Mouse (Mus musculus): Measurements from ENCODE around the gene Ncapd3. TPM values are rescaled to one million over a fixed set of nuclear protein-coding genes. Genes with fewer than 3 reads are reported as not detected.

The Ncapd3 gene
- polyA plus RNA-seq, 1 experiment from 2014 or later, result 42.3 TPM

DNA sequence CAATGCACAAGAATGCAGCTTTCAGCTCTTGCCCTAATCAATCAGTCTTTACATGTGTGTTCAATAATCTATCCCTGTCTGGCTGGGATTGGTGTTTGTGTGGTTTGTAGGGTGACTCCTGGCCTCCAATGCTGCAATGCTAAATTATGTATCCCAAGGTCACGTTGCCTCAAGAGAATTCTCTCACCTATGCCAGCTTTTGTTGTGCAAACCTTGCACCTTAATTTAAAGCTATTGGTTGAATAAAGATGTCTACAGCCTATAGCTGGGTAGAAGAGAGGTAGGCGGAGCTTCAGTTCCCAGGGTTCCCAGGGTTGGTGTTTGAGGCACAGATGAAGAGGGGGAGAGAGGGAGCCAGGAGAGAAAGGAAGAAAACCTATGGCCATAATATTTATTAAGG, 32.5 kb upstream of the Ncapd3 start:
- Histone ChIP-seq H3K27me3 (ENCODE audit: control insufficient read depth, insufficient read depth, low read length) (no peaks in the 10 kb centered on the region), H3K4me2 (ENCODE audit: low read depth, low read length) (no peak overlapping the region), H3K4me1 (ENCODE audit: control insufficient read depth, insufficient read depth, low read length) (no peaks in the 10 kb centered on the region; the same call in 1 of the 2 replicates), H3K9me3 (replicated peaks; ENCODE audit: control insufficient read depth, low read length) (no peaks in the 10 kb centered on the region), H3K9ac (replicated peaks; ENCODE audit: low read length) (no peak overlapping the region), H3K4me3 (ENCODE audit: low read depth, low read length) (no peak overlapping the region), H3K36me3 (replicated peaks; ENCODE audit: control insufficient read depth, insufficient read depth, low read depth, low read length) (no peaks in the 10 kb centered on the region), H3K27ac (replicated peaks; ENCODE audit: low read depth, low read length) (no peak overlapping the region)
- no peak for DNase-seq (ENCODE audit: low spot score)
- WGBS, result 91% methylated on average over 2 of the region's 2 CpGs
- no peak for ATAC-seq (replicated peaks; ENCODE audit: insufficient number of reproducible peaks, low FRiP score, low TSS enrichment, low read depth)

DNA sequence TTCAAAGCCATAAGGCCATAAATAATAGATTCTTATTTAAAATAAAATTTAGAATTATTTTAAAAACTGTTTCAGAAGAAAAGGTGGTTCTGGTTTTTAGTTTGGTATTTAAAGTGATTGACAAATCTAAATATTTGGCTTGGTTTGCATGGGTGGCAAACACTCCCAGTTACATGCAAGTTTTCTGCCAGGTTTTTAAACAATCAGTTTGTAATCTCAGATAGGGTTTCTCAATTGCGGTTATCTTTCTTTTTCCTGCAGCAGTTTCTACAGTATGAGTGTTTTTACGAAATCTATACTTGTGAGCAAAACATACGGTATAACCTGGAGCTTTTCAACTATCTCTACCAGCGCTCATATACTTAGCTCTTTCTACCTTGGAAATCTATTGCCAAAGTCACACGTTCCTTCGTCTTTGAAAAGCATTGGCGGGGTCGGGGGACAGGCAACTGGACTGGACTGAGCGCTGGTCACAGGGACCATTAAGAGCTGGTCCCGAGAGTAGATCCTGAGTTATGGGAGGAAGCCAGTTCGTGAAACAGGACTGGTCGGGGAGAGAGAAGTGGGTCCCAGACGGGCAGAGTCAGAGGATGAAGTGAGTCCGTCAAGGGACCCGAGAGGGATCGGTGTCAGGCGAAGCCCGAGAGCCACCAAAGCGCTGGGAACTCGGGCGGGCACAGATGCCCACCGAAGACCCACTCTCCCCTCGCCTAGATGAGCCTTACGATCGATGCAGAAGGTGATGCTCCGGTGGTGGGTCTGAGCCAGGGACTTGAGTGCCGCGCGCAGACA, 31.1 kb upstream of the Ncapd3 start:
- Histone ChIP-seq H3K4me2 (ENCODE audit: low read depth, low read length) (peak overlapping the region; percentile 45), H3K9ac (replicated peaks; ENCODE audit: low read length) (peak overlapping the region; percentile 84), H3K27ac (replicated peaks; ENCODE audit: low read depth, low read length) (0 out of 2 replicates have a peak overlapping the region, but pooled peaks have one; percentile 44)

DNA sequence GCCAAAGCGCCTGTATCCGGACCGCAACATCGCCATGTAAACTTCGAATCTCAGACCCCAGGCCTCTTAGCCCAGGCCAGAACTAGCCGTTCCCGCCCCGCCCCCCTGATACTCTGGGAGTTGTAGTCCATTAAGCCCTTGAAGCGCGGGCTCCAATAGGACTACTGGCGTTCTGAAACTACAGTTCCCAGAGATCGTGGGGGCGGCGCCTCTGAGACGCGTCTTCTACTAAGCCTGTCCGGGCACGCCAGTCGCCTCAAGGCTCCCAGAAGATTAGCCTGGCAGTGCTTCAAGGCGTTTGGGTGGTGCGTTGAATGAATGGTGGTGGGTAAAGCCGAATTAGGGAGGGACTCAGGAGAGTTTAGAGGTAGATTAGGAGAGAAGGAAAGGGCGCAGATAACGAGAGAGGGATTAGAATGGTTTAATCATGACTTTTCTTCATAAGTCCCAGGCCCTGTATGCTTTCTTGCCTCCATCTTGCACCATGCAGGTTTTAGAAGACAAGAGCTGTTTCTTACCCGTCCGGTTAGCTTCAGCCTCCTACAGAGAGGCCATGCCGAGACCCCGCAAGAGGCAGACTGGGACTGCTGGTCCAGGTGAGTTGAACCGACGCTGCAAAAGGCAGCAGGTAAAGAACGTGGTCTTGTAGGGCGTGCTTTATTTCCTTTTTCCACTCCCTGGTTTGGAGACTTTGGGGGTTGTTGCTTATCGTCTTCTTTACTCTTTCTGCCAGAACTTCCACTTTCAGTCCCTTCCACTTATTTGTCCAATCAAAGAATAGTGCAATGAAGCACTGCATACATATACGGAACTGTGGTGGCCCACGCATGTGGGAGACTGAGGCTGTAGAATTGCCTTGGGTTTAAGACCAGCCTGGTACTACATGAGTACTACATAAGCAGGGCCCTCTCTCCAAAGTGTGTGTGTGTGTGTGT, 30.2 kb upstream of the Ncapd3 start, which contains the start of the genes Acad8 and Thyn1:
TSS of gene Acad8 (minus strand) at position 106 of the 935 bp plus-strand sequence.
TSS of gene Thyn1 (plus strand) at position 250 of the 935 bp plus-strand sequence.
- DNase-seq (ENCODE audit: low spot score) (peak; percentile 98), ATAC-seq (replicated peaks; ENCODE audit: insufficient number of reproducible peaks, low FRiP score, low TSS enrichment, low read depth) (peak; percentile 100)
- H3K27ac ChIP-seq (replicated peaks; ENCODE audit: low read depth, low read length), result 0 out of 2 replicates have a peak within 1 kb of the TSS, but pooled peaks have one; percentile 44
- H3K36me3 ChIP-seq (replicated peaks; ENCODE audit: control insufficient read depth, insufficient read depth, low read depth, low read length), result no peaks in the 10 kb centered on the region
- no peaks in the 10 kb centered on the region for H3K9me3 ChIP-seq (replicated peaks; ENCODE audit: control insufficient read depth, low read length)
- no peaks in the 10 kb centered on the region; the same call in 1 of the 2 replicates for H3K4me1 ChIP-seq (ENCODE audit: control insufficient read depth, insufficient read depth, low read length)
- H3K4me2 ChIP-seq (ENCODE audit: low read depth, low read length), result peak within 1 kb of the TSS; percentile 45
- peak within 1 kb of the TSS; percentile 84 for H3K9ac ChIP-seq (replicated peaks; ENCODE audit: low read length)
- no peaks in the 10 kb centered on the region for H3K27me3 ChIP-seq (ENCODE audit: control insufficient read depth, insufficient read depth, low read length)
- 1% methylated on average over 35 of the region's 35 CpGs for WGBS
- peak within 1 kb of the TSS; percentile 71 for H3K4me3 ChIP-seq (ENCODE audit: low read depth, low read length)

More for the DNA sequence above, 31.1 kb upstream of the Ncapd3 start:
- no peaks in the 10 kb centered on the region for H3K9me3 ChIP-seq (replicated peaks; ENCODE audit: control insufficient read depth, low read length)
- DNase-seq (ENCODE audit: low spot score) (no peak), ATAC-seq (replicated peaks; ENCODE audit: insufficient number of reproducible peaks, low FRiP score, low TSS enrichment, low read depth) (peak; percentile 72)
- WGBS, result 5% methylated on average over 29 of the region's 29 CpGs
- no peaks in the 10 kb centered on the region for H3K27me3 ChIP-seq (ENCODE audit: control insufficient read depth, insufficient read depth, low read length)
- H3K36me3 ChIP-seq (replicated peaks; ENCODE audit: control insufficient read depth, insufficient read depth, low read depth, low read length), result no peaks in the 10 kb centered on the region
- peak overlapping the region; percentile 71 for H3K4me3 ChIP-seq (ENCODE audit: low read depth, low read length)
- no peaks in the 10 kb centered on the region; the same call in 1 of the 2 replicates for H3K4me1 ChIP-seq (ENCODE audit: control insufficient read depth, insufficient read depth, low read length)

DNA sequence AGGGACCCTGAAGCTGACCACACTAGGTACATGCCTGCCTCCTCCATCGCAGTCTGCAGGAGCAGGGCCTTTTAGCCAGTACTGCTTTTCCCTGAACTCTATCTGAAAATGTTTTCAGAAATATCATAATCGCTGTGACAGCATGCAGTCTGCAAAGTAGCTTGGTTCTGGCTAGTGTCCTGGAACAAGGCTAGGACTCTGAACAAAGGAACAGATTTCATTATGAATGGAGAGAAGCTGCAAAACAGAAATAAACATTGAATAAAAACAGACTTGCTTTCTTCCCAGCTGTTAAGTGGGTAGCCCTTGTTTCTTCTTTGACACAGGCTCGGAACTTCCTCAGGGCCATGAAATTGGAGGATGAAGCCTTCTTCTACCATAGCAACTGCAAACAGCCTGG, 24.7 kb upstream of the Ncapd3 start:
- H3K27ac ChIP-seq (replicated peaks; ENCODE audit: low read depth, low read length), result no peak overlapping the region
- H3K4me2 ChIP-seq (ENCODE audit: low read depth, low read length), result no peak overlapping the region
- no peaks in the 10 kb centered on the region; the same call in 1 of the 2 replicates for H3K4me1 ChIP-seq (ENCODE audit: control insufficient read depth, insufficient read depth, low read length)
- H3K27me3 ChIP-seq (ENCODE audit: control insufficient read depth, insufficient read depth, low read length), result no peaks in the 10 kb centered on the region
- H3K9me3 ChIP-seq (replicated peaks; ENCODE audit: control insufficient read depth, low read length), result no peaks in the 10 kb centered on the region
- WGBS, result 95% methylated on average over 3 of the region's 3 CpGs
- no peak overlapping the region for H3K4me3 ChIP-seq (ENCODE audit: low read depth, low read length)
- H3K36me3 ChIP-seq (replicated peaks; ENCODE audit: control insufficient read depth, insufficient read depth, low read depth, low read length), result no peaks in the 10 kb centered on the region
- DNase-seq (ENCODE audit: low spot score) (no peak), ATAC-seq (replicated peaks; ENCODE audit: insufficient number of reproducible peaks, low FRiP score, low TSS enrichment, low read depth) (no peak)
- no peak overlapping the region for H3K9ac ChIP-seq (replicated peaks; ENCODE audit: low read length)

DNA sequence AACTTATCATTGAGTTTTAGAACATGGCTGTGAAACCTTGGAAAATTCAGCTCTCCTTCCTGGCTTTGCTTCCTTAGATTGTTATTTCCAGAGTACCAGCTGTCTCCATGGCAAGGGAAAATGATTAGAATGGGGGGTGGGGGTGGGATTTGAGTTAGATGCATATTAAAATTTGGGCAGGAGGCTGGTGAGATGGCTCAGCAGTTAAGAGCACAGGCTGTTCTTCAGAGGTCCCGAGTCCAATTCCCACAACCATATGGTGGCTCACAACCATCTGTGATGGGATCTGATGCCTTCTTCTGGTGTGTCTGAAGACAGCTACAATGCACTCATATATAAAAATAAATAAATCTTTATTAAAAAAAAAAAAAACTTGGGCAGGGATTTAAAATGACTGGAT, 24.0 kb upstream of the Ncapd3 start:
- no peaks in the 10 kb centered on the region for H3K9me3 ChIP-seq (replicated peaks; ENCODE audit: control insufficient read depth, low read length)
- H3K9ac ChIP-seq (replicated peaks; ENCODE audit: low read length), result no peak overlapping the region
- no peak overlapping the region for H3K4me2 ChIP-seq (ENCODE audit: low read depth, low read length)
- ATAC-seq (replicated peaks; ENCODE audit: insufficient number of reproducible peaks, low FRiP score, low TSS enrichment, low read depth) (no peak), DNase-seq (ENCODE audit: low spot score) (no peak)
- H3K27me3 ChIP-seq (ENCODE audit: control insufficient read depth, insufficient read depth, low read length), result no peaks in the 10 kb centered on the region
- no peak overlapping the region for H3K27ac ChIP-seq (replicated peaks; ENCODE audit: low read depth, low read length)
- no peaks in the 10 kb centered on the region for H3K36me3 ChIP-seq (replicated peaks; ENCODE audit: control insufficient read depth, insufficient read depth, low read depth, low read length)
- no peaks in the 10 kb centered on the region for H3K4me1 ChIP-seq (ENCODE audit: control insufficient read depth, insufficient read depth, low read length)
- no peak overlapping the region for H3K4me3 ChIP-seq (ENCODE audit: low read depth, low read length)
- 85% methylated on average over 1 of the region's 1 CpGs for WGBS

DNA sequence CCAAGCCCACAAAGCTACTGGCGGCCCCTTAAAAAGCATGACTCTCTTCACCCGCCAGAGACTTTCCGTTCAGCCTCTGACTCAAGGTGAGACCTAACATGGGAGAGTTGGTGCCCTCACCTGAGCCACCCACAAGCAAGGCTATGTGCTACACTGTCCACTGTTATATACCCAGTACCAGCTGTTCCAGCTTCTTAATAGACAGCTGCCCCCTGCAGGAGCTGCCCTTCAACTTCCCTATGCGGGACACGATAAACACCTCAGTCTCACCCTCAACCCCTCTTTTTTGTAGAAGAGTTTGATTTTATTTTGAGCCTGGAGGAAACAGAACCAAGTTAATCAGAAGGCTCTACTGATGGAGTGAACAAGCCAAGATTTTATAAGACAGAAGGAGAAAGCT, 23.1 kb upstream of the Ncapd3 start:
- H3K27me3 ChIP-seq (ENCODE audit: control insufficient read depth, insufficient read depth, low read length), result no peaks in the 10 kb centered on the region
- DNase-seq (ENCODE audit: low spot score) (no peak), ATAC-seq (replicated peaks; ENCODE audit: insufficient number of reproducible peaks, low FRiP score, low TSS enrichment, low read depth) (no peak)
- no peak overlapping the region for H3K27ac ChIP-seq (replicated peaks; ENCODE audit: low read depth, low read length)
- H3K9ac ChIP-seq (replicated peaks; ENCODE audit: low read length), result no peak overlapping the region
- no peak overlapping the region for H3K4me3 ChIP-seq (ENCODE audit: low read depth, low read length)
- no peaks in the 10 kb centered on the region for H3K4me1 ChIP-seq (ENCODE audit: control insufficient read depth, insufficient read depth, low read length)
- H3K36me3 ChIP-seq (replicated peaks; ENCODE audit: control insufficient read depth, insufficient read depth, low read depth, low read length), result no peaks in the 10 kb centered on the region
- 90% methylated on average over 5 of the region's 5 CpGs for WGBS
- H3K4me2 ChIP-seq (ENCODE audit: low read depth, low read length), result no peak overlapping the region
- no peaks in the 10 kb centered on the region for H3K9me3 ChIP-seq (replicated peaks; ENCODE audit: control insufficient read depth, low read length)

DNA sequence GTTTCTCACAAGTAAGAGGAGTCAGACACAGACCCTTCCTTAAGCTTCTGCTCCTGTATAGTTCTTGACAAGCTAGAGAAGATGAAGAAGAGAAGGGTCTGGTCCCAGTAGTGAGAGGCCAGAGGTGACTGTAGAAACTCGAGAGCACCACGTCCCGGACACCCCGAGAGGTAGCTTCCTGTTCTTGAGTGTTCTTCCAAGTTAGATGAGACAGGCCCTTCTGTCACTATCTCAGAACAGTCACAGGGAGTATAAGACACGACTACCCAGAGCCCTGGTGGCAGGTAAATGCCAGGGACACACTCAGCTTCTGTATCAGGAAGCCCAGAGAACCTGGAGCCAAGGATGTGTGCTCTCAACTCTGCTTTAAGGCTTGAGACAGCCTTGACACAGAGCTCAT, 20.7 kb upstream of the Ncapd3 start:
- H3K27ac ChIP-seq (replicated peaks; ENCODE audit: low read depth, low read length), result no peak overlapping the region
- no peak for DNase-seq (ENCODE audit: low spot score)
- H3K9me3 ChIP-seq (replicated peaks; ENCODE audit: control insufficient read depth, low read length), result no peaks in the 10 kb centered on the region
- no peak overlapping the region for H3K4me2 ChIP-seq (ENCODE audit: low read depth, low read length)
- no peaks in the 10 kb centered on the region; the same call in 1 of the 2 replicates for H3K36me3 ChIP-seq (replicated peaks; ENCODE audit: control insufficient read depth, insufficient read depth, low read depth, low read length)
- no peak overlapping the region for H3K9ac ChIP-seq (replicated peaks; ENCODE audit: low read length)
- H3K27me3 ChIP-seq (ENCODE audit: control insufficient read depth, insufficient read depth, low read length), result no peaks in the 10 kb centered on the region
- no peak overlapping the region for H3K4me3 ChIP-seq (ENCODE audit: low read depth, low read length)
- H3K4me1 ChIP-seq (ENCODE audit: control insufficient read depth, insufficient read depth, low read length), result no peaks in the 10 kb centered on the region
- ATAC-seq (replicated peaks; ENCODE audit: insufficient number of reproducible peaks, low FRiP score, low TSS enrichment, low read depth), result no peak
- 86% methylated on average over 5 of the region's 5 CpGs for WGBS
